ENCODE assay signal across 8 mouse cellular contexts in the genomic region with DNA sequence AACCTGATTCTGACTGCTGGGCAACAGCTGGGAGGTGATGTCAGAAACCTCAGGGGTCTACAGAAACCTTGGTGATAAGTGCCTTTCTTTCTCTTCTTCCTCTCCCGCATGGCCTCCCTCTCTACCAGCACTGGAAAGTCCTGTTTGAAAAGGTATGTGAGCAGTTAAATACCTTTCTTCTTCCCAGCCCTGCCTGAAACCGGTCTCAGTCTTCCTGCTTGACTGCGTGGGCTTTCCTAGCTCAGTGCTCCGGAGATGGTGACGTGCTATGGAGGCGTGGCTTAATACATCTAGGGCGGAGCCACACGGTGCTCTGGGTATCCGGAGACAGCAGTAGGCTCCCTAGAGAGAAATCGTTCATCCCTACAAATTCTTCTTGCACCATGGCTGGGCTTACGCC. TPM values are rescaled to one million over a fixed set of nuclear protein-coding genes. Genes with fewer than 3 reads are reported as not detected.
DNase-seq lines count a peak whose midpoint lies in the region; ATAC-seq and TF ChIP-seq lines count a peak whose summit lies in the region.

No protein-coding gene starts in this region.

- TF ChIP-seq CTCF in olfactory bulb, adult 2 months (IDR thresholded peaks at IDR 0.05; ENCODE audit: insufficient read depth, low read depth, low read length) = no peak

- H3K9me3 ChIP-seq in hindbrain, embryonic 12.5 days (replicated peaks) = no peaks in the 10 kb centered on the region
- H3K9me3 ChIP-seq in lung, embryonic 15.5 days = no peaks in the 10 kb centered on the region

- peak overlapping the region; percentile 78 for H3K4me3 ChIP-seq in hindbrain, embryonic 12.5 days
- H3K4me3 ChIP-seq in lung, embryonic 15.5 days = peak overlapping the region; percentile 57
- H3K4me3 ChIP-seq in olfactory bulb, adult 2 months (ENCODE audit: insufficient read depth, low read depth, low read length) = peak overlapping the region; percentile 79

- peak overlapping the region; percentile 89 for H3K9ac ChIP-seq in hindbrain, embryonic 12.5 days
- H3K9ac ChIP-seq in lung, embryonic 15.5 days = no peak overlapping the region

- TF ChIP-seq POLR2A in olfactory bulb, adult 2 months (IDR thresholded peaks at IDR 0.05; ENCODE audit: insufficient read depth, low read depth, low read length) = no peak

- H3K4me2 ChIP-seq in hindbrain, embryonic 12.5 days (replicated peaks) = peak overlapping the region; percentile 98
- peak overlapping the region; percentile 99 for H3K4me2 ChIP-seq in lung, embryonic 15.5 days

- H3K27ac ChIP-seq in hindbrain, embryonic 12.5 days = peak overlapping the region; percentile 88; the same call in 1 of the 2 replicates
- no peak overlapping the region for H3K27ac ChIP-seq in lung, embryonic 15.5 days
- no peak overlapping the region for H3K27ac ChIP-seq in olfactory bulb, adult 2 months (ENCODE audit: insufficient read depth, low read depth, low read length)

- peaks cover 10% of the 10 kb centered on the region; the same call in 1 of the 2 replicates for H3K27me3 ChIP-seq in hindbrain, embryonic 12.5 days
- peaks cover 44% of the 10 kb centered on the region for H3K27me3 ChIP-seq in lung, embryonic 15.5 days

- peaks cover 38% of the 10 kb centered on the region for H3K4me1 ChIP-seq in hindbrain, embryonic 12.5 days
- H3K4me1 ChIP-seq in lung, embryonic 15.5 days = peaks cover 30% of the 10 kb centered on the region
- H3K4me1 ChIP-seq in olfactory bulb, adult 2 months (ENCODE audit: control insufficient read depth, insufficient read depth, low read length) = peaks cover 7% of the 10 kb centered on the region

- peak; percentile 57 for DNase-seq in NIH3T3 (ENCODE audit: low read depth)
- peak; percentile 69 to 75 for DNase-seq in cerebellum, postnatal 10 days
- DNase-seq in frontal cortex, postnatal 25 days (ENCODE audit: low spot score in 2 of 2) = peak; percentile 31 to 53
- DNase-seq in layer of hippocampus, adult 9-11 months = peak; percentile 91
- DNase-seq in thymus, postnatal 25 days = peak; percentile 80

- no peaks in the 10 kb centered on the region; the same call in 1 of the 2 replicates for H3K36me3 ChIP-seq in hindbrain, embryonic 12.5 days
- H3K36me3 ChIP-seq in lung, embryonic 15.5 days = no peaks in the 10 kb centered on the region

- under 1% methylated on average over 11 of the region's 11 CpGs for WGBS in hindbrain, embryonic 12.5 days
- 2% methylated on average over 11 of the region's 11 CpGs for WGBS in lung, embryonic 15.5 days
- 1% methylated on average over 11 of the region's 11 CpGs for WGBS in olfactory bulb, adult 2 months

- peak; percentile 57; the same call in 1 of the 2 replicates for ATAC-seq in hindbrain, embryonic 12.5 days (ENCODE audit: low FRiP score)
- peak; percentile 67 for ATAC-seq in lung, embryonic 15.5 days (ENCODE audit: borderline replicate concordance, extremely low read depth, low FRiP score, low TSS enrichment)

RNA-seq across cellular contexts. Expression of a gene that starts 1.8 kb away (rescaled TPM):
- 28.4 and 32.3 TPM in 2 replicates for polyA plus RNA-seq in hindbrain, embryonic 12.5 days (2016; fragmentation: Nextera tagmentation; extraction: Ambion mirVana)
- polyA plus RNA-seq in lung, embryonic 15.5 days (2015; fragmentation: Nextera tagmentation; extraction: Ambion mirVana) = 1.5 and 2.4 TPM in 2 replicates
- not detected in 2 replicates for polyA plus RNA-seq in olfactory bulb, adult 2 months (2012; ENCODE audit: insufficient read depth, insufficient read length, low replicate concordance, missing spikeins)
